Mouse (Mus musculus): ENCODE data around the gene Mrpl22. TPM values are rescaled to one million over a fixed set of nuclear protein-coding genes. Genes with fewer than 3 reads are reported as not detected.
"Not testable (repeated sequence)": the region's sequence is repeated elsewhere in the genome, so short reads cannot be mapped to it uniquely, and the experiment has no call there.

Gene Mrpl22
- polyA plus RNA-seq, 1 experiment from 2014 or later = 111 TPM

DNA sequence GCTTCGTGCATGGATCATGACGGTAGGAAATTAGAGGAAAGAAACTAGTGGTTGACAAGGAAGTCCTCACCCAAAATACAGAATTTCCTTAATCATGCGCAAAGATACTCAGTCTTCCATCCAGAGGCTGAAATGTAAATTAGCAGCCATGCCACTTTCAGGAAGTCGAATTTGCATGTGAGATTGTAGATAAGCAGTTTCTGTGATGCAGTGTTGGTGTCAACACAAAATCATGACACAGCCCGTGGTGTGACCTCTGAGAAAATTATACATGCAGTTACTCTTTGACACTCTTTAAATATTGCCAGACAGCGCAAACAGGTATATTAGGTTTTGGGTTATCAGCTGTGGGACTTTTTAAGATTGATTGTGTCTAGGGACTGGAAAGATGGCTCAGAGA is 18.2 kb downstream of the Mrpl22 start:
- Histone ChIP-seq H3K27ac (replicated peaks) (no peak overlapping the region), H3K36me3 (no peaks in the 10 kb centered on the region), H3K4me2 (no peak overlapping the region), H3K27me3 (no peaks in the 10 kb centered on the region), H3K4me3 (no peak overlapping the region), H3K9ac (no peak overlapping the region), H3K9me3 (no peaks in the 10 kb centered on the region), H3K4me1 (replicated peaks) (no peaks in the 10 kb centered on the region)
- no peak for ATAC-seq (ENCODE audit: low read depth)
- 92% methylated on average over 6 of the region's 6 CpGs for WGBS

DNA sequence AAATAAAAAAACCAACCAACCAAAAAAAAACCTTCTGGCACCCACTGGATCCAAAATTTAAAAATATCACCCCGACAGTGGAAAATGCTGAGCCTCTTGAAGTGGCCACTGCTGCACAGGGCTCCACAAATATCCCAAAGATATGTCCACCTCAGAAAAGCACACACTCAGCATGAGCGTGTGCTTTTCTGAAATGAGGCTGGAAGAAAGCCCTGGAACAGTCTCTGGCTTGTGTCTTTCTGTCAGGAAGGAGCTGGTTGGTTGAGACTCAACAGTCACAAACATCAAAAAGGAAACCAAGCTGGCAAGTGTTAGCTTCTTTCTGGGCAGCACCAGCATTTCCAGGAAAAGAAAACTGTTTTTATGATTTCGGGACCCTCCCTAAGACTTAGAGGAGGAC is 21.9 kb downstream of the Mrpl22 start:
- 82% methylated on average over 3 of the region's 3 CpGs for WGBS
- no peaks in the 10 kb centered on the region for H3K4me1 ChIP-seq (replicated peaks)
- no peak overlapping the region for H3K4me3 ChIP-seq
- no peaks in the 10 kb centered on the region for H3K36me3 ChIP-seq
- H3K27me3 ChIP-seq = no peaks in the 10 kb centered on the region
- no peak overlapping the region for H3K9ac ChIP-seq
- H3K4me2 ChIP-seq = no peak overlapping the region
- no peaks in the 10 kb centered on the region for H3K9me3 ChIP-seq
- ATAC-seq (ENCODE audit: low read depth) = no peak
- no peak overlapping the region for H3K27ac ChIP-seq (replicated peaks)

DNA sequence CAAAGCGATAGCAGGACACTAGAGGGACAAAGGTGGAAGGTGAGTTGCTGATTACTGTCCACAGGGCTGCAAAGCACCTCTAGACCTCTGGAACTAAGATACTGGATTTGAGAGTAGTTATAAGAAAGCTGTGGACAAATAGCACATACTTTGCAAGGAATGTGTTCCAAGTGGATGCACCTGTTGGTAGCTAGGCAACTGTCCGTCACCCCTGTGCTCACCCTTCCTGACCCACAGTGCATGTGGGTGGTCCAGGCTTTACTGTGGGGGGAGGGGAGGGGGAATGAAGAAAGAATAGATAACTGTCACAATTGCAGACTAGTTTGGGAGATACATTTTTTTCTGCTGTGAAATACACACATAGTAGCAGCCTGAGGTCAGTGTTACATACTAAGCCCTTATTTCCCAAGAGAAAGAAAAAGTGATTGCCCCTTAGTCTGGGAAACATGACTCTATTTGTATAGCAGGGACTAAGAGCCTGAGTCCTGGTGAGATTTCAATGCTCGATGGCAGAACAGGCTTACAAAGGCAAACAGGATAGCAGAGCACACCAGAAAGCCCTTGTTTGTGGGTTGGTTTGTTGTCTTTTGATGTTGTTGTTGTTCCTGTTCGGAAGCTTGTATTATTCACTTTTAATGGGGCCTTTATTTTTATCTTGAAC is 22.5 kb downstream of the Mrpl22 start:
- Histone ChIP-seq H3K27ac (replicated peaks) (no peak overlapping the region), H3K9ac (no peak overlapping the region), H3K4me3 (no peak overlapping the region), H3K9me3 (no peaks in the 10 kb centered on the region), H3K4me2 (no peak overlapping the region), H3K36me3 (no peaks in the 10 kb centered on the region), H3K4me1 (replicated peaks) (peaks cover under 1% of the 10 kb centered on the region), H3K27me3 (no peaks in the 10 kb centered on the region)
- no peak for ATAC-seq (ENCODE audit: low read depth)
- 46% methylated on average over 4 of the region's 4 CpGs for WGBS

DNA sequence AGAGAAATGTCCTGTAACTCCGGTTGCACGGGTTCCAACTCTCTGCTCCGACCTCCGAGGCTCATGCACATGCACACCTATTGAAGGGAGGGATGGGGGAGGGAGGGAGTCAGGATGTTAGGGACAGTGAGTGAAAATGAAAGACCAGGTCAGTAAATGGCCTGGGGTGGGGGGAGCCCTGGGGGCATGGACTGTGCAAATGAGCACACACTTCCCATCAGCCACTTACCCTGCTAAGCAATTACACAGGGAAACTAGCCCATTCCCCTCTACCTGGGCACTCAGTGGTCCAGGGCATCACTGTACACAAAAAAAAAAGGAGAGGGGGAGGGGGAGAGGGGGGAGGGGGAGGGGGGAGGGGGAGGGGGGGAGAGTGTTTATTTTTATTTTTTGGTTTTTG is 27.2 kb downstream of the Mrpl22 start:
- H3K9me3 ChIP-seq = no peaks in the 10 kb centered on the region
- H3K36me3 ChIP-seq = no peaks in the 10 kb centered on the region
- H3K27me3 ChIP-seq = no peaks in the 10 kb centered on the region
- H3K9ac ChIP-seq = no peak overlapping the region
- peak overlapping the region; percentile 62 for H3K4me2 ChIP-seq
- WGBS = 79% methylated on average over 4 of the region's 4 CpGs
- peak overlapping the region; percentile 45 for H3K4me3 ChIP-seq
- ATAC-seq (ENCODE audit: low read depth) = no peak
- H3K27ac ChIP-seq (replicated peaks) = no peak overlapping the region
- peaks cover 5% of the 10 kb centered on the region for H3K4me1 ChIP-seq (replicated peaks)

DNA sequence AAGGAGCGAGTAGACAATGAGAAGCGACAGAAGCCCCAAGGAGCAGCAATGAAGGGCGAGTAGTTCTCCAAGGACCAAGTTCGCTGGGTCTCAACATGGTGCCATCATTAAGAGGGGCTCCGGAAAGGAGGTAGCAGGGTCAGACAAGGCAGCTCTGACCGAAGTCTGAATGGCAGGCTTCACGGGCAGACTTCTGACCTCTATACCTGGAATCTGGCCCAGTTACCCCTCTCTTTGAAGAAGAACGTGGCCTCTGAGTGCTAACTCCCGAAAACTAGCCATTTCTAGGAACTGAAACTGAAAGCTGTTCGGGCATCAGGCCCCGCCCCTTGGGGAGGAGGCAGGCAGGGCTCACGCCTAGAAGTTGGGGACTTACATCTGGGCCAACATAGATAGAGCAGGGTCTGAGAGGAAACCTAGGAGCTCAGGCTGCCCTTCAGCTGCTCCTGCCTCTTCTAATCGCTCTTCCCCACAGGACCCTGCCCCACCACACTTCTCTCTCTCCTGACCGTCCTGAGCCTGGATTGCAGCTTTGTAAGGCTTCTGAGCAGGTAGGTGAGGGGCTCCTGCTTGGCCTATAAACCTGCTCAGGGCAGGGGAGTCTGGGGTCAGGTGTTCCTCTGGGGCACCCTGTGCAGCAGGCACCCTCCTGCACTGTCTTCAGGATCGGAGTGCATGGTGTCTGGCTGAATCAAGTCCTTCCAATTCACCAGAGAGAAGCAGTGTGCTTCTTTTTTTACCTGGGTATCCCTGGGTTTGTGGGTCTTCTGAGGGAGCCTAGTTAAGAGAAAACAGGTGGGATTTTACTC is 28.0 kb downstream of the Mrpl22 start, which contains the start of the genes Igtp and Irgm2:
Igtp (plus strand) TSS at position 328 of the 809 bp plus-strand sequence.
Irgm2 (plus strand) TSS at position 390 of the 809 bp plus-strand sequence.
- 0 out of 2 replicates have a peak, but pooled peaks have one; percentile 50 for ATAC-seq (ENCODE audit: low read depth)
- 9% methylated on average over 13 of the region's 15 CpGs for WGBS
- H3K9ac ChIP-seq = peak within 1 kb of the TSS; percentile 63

DNA sequence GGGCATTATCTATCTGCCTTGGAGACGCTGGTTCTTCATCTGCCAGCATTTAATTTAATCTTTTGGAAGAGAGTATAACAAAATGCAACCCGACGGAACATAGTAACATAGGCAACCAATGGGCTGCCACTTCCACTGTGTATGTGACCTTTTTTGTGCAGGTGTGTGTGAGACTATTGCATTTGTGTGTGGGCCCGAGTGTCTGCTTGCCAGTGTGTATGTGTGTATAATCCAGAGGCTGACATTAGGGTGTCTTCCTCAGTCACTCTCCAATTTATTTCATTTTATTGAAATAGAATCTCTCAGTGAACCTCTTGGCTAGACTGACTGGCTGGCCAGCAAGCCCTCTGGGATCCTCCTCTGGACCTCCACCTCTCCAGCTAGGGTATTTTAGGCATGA is 28.8 kb downstream of the Mrpl22 start:
- H3K9ac ChIP-seq = no peak overlapping the region
- H3K27ac ChIP-seq (replicated peaks) = no peak overlapping the region
- no peak overlapping the region for H3K4me2 ChIP-seq
- H3K4me3 ChIP-seq = no peak overlapping the region
- H3K36me3 ChIP-seq = no peaks in the 10 kb centered on the region
- no peak for ATAC-seq (ENCODE audit: low read depth)
- no peaks in the 10 kb centered on the region for H3K27me3 ChIP-seq
- peaks cover 5% of the 10 kb centered on the region for H3K4me1 ChIP-seq (replicated peaks)
- no peaks in the 10 kb centered on the region for H3K9me3 ChIP-seq
- WGBS = 95% methylated on average over 4 of the region's 4 CpGs

More for the DNA sequence above, 28.0 kb downstream of the Mrpl22 start, which contains the start of the genes Igtp and Irgm2:
- H3K4me1 ChIP-seq (replicated peaks); H3K27me3 ChIP-seq; H3K27ac ChIP-seq (replicated peaks); H3K9me3 ChIP-seq; H3K36me3 ChIP-seq: not testable (repeated sequence)
- Histone ChIP-seq H3K4me3 (peak within 1 kb of the TSS; percentile 45), H3K4me2 (peak within 1 kb of the TSS; percentile 62)

DNA sequence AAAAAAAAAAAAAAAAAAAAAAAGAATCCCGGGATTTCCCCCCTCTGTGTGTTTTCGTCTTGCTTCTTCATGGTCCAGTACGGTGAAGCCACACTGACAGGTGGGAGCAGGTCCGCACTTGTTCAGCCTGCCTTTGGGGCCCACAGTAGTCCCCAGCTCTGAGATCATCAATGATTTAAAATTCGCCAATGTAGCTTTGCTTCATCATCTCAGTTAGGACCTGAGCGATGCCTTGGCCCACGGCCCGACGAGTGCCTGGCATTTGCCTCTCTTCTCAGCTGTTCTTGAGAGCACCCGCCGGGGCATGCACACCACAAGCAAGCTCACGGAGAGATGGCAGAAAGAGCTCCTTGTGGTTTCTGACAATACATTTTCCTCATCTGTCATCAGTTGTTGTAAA is 29.6 kb downstream of the Mrpl22 start:
- Histone ChIP-seq H3K9me3 (no peaks in the 10 kb centered on the region), H3K4me1 (replicated peaks) (peaks cover 5% of the 10 kb centered on the region), H3K36me3 (no peaks in the 10 kb centered on the region), H3K27me3 (no peaks in the 10 kb centered on the region), H3K9ac (no peak overlapping the region), H3K4me2 (no peak overlapping the region), H3K27ac (replicated peaks) (no peak overlapping the region), H3K4me3 (no peak overlapping the region)
- WGBS = 87% methylated on average over 12 of the region's 12 CpGs
- no peak for ATAC-seq (ENCODE audit: low read depth)

DNA sequence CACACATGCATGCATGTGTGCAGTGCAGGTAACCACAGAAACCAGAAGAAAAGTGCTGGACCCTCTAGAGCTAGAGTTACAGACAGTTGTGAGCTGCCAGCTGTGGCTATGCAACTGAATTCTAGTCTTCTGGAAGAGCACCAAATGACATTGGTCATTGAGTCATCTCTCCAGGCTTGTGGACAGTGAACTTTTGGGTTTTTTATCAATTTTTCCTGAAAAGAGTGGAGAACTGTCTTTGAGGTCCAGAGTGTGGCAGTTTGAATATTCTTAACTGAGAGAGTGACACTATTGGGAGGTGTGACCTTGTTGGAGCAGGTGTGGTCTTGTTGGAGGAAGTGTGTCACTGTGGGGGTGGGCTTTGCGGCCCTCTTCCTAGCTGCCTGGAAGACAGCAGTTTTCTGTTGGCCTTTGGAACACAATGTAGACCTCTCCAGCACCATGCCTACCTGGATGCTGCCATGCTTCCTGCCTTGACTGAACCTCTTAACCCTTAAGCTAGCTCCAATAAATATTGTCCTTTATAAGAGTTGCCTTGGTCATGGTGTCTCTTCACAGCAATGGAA is 38.9 kb downstream of the Mrpl22 start:
- 89% methylated on average over 1 of the region's 1 CpGs for whole genome bisulfite sequencing

DNA sequence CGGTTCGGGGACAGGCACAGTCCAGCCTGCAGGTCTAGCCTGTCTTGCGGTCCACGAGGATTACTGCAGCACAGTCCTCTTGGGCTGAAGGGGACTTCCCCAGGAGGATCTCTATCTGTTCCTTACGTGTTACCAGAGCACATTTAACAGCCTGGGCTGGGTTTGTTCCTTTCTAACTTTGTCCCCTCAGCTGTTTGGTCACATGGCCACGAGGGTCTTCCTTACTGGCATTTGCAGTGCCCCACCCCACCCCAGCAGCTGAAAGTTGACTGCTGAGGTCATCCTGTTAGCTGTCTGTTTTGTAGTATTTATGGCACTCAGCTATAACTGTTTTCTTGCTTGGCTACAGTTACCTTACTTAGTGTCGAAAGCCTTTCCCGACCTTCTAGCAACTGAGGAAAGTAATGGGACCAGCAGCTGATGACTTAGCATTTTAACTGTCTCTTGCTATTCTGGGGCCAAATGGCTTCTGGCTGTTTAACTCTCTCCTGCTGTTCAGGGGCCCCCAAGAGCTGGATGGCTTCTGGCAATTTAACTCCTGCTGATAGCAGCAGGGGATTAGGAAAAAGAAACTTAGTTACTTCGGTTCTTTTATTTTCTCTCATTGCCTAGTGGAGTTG is 39.7 kb downstream of the Mrpl22 start:
- Histone ChIP-seq H3K4me1 (replicated peaks) (peaks cover 18% of the 10 kb centered on the region), H3K27ac (replicated peaks) (no peak overlapping the region), H3K4me2 (no peak overlapping the region), H3K9me3 (no peaks in the 10 kb centered on the region), H3K27me3 (no peaks in the 10 kb centered on the region), H3K36me3 (no peaks in the 10 kb centered on the region), H3K4me3 (no peak overlapping the region), H3K9ac (no peak overlapping the region)
- no peak for ATAC-seq (ENCODE audit: low read depth)
- 17% methylated on average over 9 of the region's 9 CpGs for WGBS

More for the DNA sequence above, 38.9 kb downstream of the Mrpl22 start:
- Histone ChIP-seq H3K4me1 (replicated peaks) (peaks cover 18% of the 10 kb centered on the region), H3K36me3 (no peaks in the 10 kb centered on the region), H3K4me3 (no peak overlapping the region), H3K4me2 (no peak overlapping the region), H3K9ac (no peak overlapping the region), H3K9me3 (no peaks in the 10 kb centered on the region), H3K27ac (replicated peaks) (no peak overlapping the region), H3K27me3 (no peaks in the 10 kb centered on the region)
- no peak for ATAC-seq (ENCODE audit: low read depth)

DNA sequence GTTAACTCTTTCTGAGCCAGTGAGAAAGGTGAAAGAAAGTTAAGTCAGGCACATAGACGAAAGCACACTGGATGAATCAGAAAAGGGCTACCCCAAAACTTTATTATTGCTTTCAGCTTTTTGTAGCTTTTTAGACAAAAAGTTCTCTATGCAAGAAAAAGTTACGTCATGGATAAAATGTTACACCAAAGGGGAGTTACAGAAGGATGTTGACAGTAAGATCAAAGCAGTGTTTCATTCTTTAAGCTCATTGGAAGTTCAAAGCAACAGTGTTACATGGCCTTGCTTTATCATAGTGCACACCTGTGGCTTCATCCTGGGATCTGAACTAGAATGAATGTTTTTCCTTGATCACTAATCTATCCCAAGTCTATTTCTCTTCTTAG is 40.2 kb downstream of the Mrpl22 start:
- Histone ChIP-seq H3K36me3 (no peaks in the 10 kb centered on the region), H3K9ac (no peak overlapping the region), H3K9me3 (no peaks in the 10 kb centered on the region), H3K4me1 (replicated peaks) (peaks cover 18% of the 10 kb centered on the region), H3K27me3 (no peaks in the 10 kb centered on the region), H3K4me2 (no peak overlapping the region), H3K27ac (replicated peaks) (no peak overlapping the region), H3K4me3 (no peak overlapping the region)
- 6% methylated on average over 2 of the region's 2 CpGs for WGBS
- no peak for ATAC-seq (ENCODE audit: low read depth)

DNA sequence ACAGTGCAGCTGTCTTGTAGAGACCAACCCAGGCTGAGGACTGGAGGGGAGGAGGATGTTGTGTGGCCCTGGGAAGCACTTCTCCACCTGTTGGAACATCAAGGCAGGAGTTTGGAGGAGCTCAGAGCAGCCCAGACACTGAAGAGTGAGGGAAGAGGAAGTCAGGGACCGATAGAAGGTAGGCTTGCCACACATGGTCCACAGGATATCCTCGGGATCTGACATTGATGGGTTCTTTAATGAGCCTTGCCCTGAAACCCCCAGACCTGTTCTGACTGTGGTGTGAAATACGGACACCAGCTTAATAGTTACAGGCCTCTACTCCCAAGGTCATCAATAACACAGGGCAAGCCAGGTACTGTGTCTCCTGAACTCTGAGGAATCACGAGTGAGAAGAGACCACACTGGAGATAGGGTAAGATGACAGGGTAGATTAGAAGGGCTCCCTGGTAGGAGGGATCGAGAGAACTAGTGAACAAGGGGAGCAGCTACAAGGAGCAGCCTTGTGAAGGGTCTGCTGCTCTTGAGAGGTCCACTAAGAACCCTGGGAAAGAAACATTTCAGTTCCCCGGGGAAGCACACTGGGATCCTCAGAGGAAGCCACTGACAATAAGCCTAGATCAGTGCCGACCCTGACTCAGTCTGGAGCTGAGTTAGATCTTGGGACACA is 42.3 kb downstream of the Mrpl22 start:
- Histone ChIP-seq H3K4me1 (replicated peaks) (peaks cover 18% of the 10 kb centered on the region), H3K36me3 (no peaks in the 10 kb centered on the region), H3K27ac (replicated peaks) (no peak overlapping the region), H3K4me2 (no peak overlapping the region), H3K9me3 (no peaks in the 10 kb centered on the region), H3K4me3 (no peak overlapping the region), H3K27me3 (no peaks in the 10 kb centered on the region), H3K9ac (no peak overlapping the region)
- no peak for ATAC-seq (ENCODE audit: low read depth)
- WGBS = 82% methylated on average over 7 of the region's 7 CpGs
